Mouse (Mus musculus): Measurements from ENCODE around the gene Ndufs2.

Ndufs2 gene

GRCm38 (mm10) chr1:171193911-171194830, 57.0 kb downstream of the Ndufs2 start:
- DNase-seq = no peak

GRCm38 (mm10) chr1:171193093-171193840, 57.9 kb downstream of the Ndufs2 start:
- DNase-seq = no peak

GRCm38 (mm10) chr1:171192283-171192682, 58.9 kb downstream of the Ndufs2 start:
- DNase-seq = no peak

GRCm38 (mm10) chr1:171190832-171191231, 60.4 kb downstream of the Ndufs2 start:
- no peak for DNase-seq

- no peak for DNase-seq
Measured at GRCm38 (mm10) chr1:171189476-171190114, 61.6 kb downstream of the Ndufs2 start.

- DNase-seq = no peak
Measured at GRCm38 (mm10) chr1:171189046-171189445, 62.1 kb downstream of the Ndufs2 start.

GRCm38 (mm10) chr1:171187851-171188700, 63.1 kb downstream of the Ndufs2 start:
- DNase-seq = no peak

- no peak for DNase-seq
Measured at GRCm38 (mm10) chr1:171185655-171186054, 65.5 kb downstream of the Ndufs2 start.

All from right cerebral cortex, postnatal 4 days (tissue).